Mouse (Mus musculus): ENCODE data around the gene Cks1b. TPM values are rescaled to one million over a fixed set of nuclear protein-coding genes. Genes with fewer than 3 reads are reported as not detected.

Cks1b gene
- 648 and 668 TPM in 2 replicates for polyA plus RNA-seq (2014; fragmentation: Nextera tagmentation; extraction: Ambion mirVana)

GRCm38 (mm10) chr3:89418170-89418860, at the start of gene Cks1b, which contains the start of gene Shc1:
Cks1b (minus strand) TSS chr3:89418383.
Shc1 (plus strand) TSS chr3:89418443.
- H3K4me1 ChIP-seq (ENCODE audit: control insufficient read depth, insufficient read depth, low read length): peaks cover 5% of the 10 kb centered on the region
- H3K27me3 ChIP-seq (ENCODE audit: control insufficient read depth, insufficient read depth, low read length): no peaks in the 10 kb centered on the region
- peak within 1 kb of the TSS; percentile 79 for H3K4me2 ChIP-seq (ENCODE audit: low read depth, low read length)
- under 1% methylated on average over 36 of the region's 39 CpGs for WGBS
- H3K27ac ChIP-seq (replicated peaks; ENCODE audit: low read depth, low read length): peak within 1 kb of the TSS; percentile 81
- ATAC-seq (replicated peaks; ENCODE audit: insufficient number of reproducible peaks, low FRiP score, low TSS enrichment, low read depth) (peak; percentile 94), DNase-seq (ENCODE audit: low spot score) (peak; percentile 98)
- H3K9ac ChIP-seq (replicated peaks; ENCODE audit: low read length): peak within 1 kb of the TSS; percentile 72
- peak within 1 kb of the TSS; percentile 62 for H3K4me3 ChIP-seq (ENCODE audit: low read depth, low read length)
- H3K9me3 ChIP-seq (replicated peaks; ENCODE audit: control insufficient read depth, low read length): no peaks in the 10 kb centered on the region
- peaks cover 17% of the 10 kb centered on the region for H3K36me3 ChIP-seq (replicated peaks; ENCODE audit: control insufficient read depth, insufficient read depth, low read depth, low read length)

GRCm38 (mm10) chr3:89458965-89459807, 41.0 kb upstream of the Cks1b start:
- no peaks in the 10 kb centered on the region for H3K4me1 ChIP-seq (ENCODE audit: control insufficient read depth, insufficient read depth, low read length)

DNA sequence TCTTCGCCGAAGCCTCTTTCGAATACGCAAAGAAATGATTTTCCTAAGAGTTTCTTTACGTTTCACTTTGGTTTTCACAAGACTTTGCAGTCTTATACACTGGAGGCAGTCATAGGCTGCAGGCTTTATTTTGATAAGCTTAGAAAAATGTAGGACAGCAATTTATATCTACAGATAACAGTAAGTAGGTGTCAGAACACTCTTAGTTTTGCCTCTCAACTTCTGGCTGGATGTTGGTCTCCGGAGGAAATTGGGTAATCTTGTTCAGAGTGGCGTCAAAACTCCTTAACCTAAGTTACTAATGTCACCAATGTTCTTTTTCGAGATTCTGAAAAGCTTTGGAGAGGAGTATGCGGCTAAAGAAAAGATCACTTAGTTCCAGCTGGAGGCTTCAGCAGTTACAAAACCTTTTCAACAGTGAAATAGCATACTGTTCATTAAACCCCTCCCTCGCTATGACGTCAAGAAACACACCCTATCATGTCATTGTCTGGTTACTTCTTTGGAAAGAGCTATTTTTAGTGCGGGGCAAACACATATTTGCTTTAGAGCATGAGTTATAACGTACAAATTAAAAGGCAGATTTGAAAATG, 40.3 kb upstream of the Cks1b start:
- no peaks in the 10 kb centered on the region for H3K27me3 ChIP-seq (ENCODE audit: control insufficient read depth, insufficient read depth, low read length)
- H3K4me3 ChIP-seq (ENCODE audit: low read depth, low read length): peak overlapping the region; percentile 57
- DNase-seq (ENCODE audit: low spot score) (no peak), ATAC-seq (replicated peaks; ENCODE audit: insufficient number of reproducible peaks, low FRiP score, low TSS enrichment, low read depth) (no peak)
- 48% methylated on average over 13 of the region's 13 CpGs for WGBS
- H3K4me2 ChIP-seq (ENCODE audit: low read depth, low read length): peak overlapping the region; percentile 67; the same call in 1 of the 2 replicates
- no peaks in the 10 kb centered on the region for H3K9me3 ChIP-seq (replicated peaks; ENCODE audit: control insufficient read depth, low read length)
- no peaks in the 10 kb centered on the region for H3K36me3 ChIP-seq (replicated peaks; ENCODE audit: control insufficient read depth, insufficient read depth, low read depth, low read length)
- H3K27ac ChIP-seq (replicated peaks; ENCODE audit: low read depth, low read length): no peak overlapping the region
- no peaks in the 10 kb centered on the region for H3K4me1 ChIP-seq (ENCODE audit: control insufficient read depth, insufficient read depth, low read length)
- H3K9ac ChIP-seq (replicated peaks; ENCODE audit: low read length): no peak overlapping the region

More at GRCm38 (mm10) chr3:89458965-89459807, 41.0 kb upstream of the Cks1b start:
- Histone ChIP-seq H3K36me3 (replicated peaks; ENCODE audit: control insufficient read depth, insufficient read depth, low read depth, low read length) (no peaks in the 10 kb centered on the region), H3K9ac (replicated peaks; ENCODE audit: low read length) (peak overlapping the region; percentile 70), H3K4me2 (ENCODE audit: low read depth, low read length) (peak overlapping the region; percentile 67), H3K4me3 (ENCODE audit: low read depth, low read length) (peak overlapping the region; percentile 57), H3K9me3 (replicated peaks; ENCODE audit: control insufficient read depth, low read length) (no peaks in the 10 kb centered on the region), H3K27ac (replicated peaks; ENCODE audit: low read depth, low read length) (0 out of 2 replicates have a peak overlapping the region, but pooled peaks have one; percentile 66), H3K27me3 (ENCODE audit: control insufficient read depth, insufficient read depth, low read length) (no peaks in the 10 kb centered on the region)
- ATAC-seq (replicated peaks; ENCODE audit: insufficient number of reproducible peaks, low FRiP score, low TSS enrichment, low read depth): peak; percentile 86
- WGBS: under 1% methylated on average over 34 of the region's 36 CpGs
- peak; percentile 94 for DNase-seq (ENCODE audit: low spot score)

DNA sequence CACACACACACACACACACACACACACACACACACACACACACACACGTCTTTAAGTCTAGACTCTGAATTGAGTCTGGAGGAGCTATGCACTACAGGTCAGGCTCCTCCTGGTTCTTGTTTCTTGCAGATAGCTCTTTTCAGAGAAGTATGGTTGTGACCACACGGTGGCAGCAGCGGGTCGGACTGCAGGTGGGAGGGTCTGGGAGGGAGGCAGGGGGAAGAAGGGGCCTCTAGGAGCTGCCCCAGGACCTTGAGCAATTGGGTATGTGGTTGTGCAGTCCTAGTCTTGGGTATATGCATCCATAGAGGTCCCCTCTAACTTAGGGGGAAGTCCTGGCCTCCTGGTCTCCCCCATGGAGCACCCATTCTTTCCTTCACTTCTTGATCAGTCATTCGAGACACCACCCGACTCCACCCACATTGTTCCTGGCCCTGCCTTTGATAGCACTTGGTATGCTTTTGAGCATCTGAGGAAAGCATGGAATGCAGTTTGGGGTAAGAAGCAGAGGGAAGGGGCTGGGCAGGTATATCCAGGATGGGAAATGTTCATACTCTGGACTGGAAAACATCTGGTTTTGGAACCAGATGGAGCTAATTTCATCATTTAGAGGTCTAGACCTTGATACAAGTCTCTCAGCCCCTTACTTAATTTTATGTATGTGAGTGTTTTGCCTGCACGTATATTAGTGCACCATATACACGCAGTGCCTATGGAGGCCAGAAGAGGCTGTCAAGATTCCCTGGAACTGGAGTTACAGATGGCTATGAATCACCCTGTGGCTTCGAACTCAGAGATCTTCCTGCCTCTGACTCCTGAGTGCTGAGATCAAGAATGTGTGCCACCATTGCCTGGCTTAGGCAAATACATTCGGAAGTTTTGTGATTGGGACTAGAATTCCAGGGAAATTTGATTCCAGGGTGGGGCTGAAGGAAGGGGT, 38.8 kb upstream of the Cks1b start:
- H3K4me2 ChIP-seq (ENCODE audit: low read depth, low read length): no peak overlapping the region
- no peaks in the 10 kb centered on the region for H3K27me3 ChIP-seq (ENCODE audit: control insufficient read depth, insufficient read depth, low read length)
- 35% methylated on average over 10 of the region's 10 CpGs for WGBS
- H3K36me3 ChIP-seq (replicated peaks; ENCODE audit: control insufficient read depth, insufficient read depth, low read depth, low read length): no peaks in the 10 kb centered on the region
- H3K9me3 ChIP-seq (replicated peaks; ENCODE audit: control insufficient read depth, low read length): no peaks in the 10 kb centered on the region
- no peak overlapping the region for H3K4me3 ChIP-seq (ENCODE audit: low read depth, low read length)
- DNase-seq (ENCODE audit: low spot score) (peak; percentile 86), ATAC-seq (replicated peaks; ENCODE audit: insufficient number of reproducible peaks, low FRiP score, low TSS enrichment, low read depth) (no peak)
- no peak overlapping the region for H3K27ac ChIP-seq (replicated peaks; ENCODE audit: low read depth, low read length)
- H3K9ac ChIP-seq (replicated peaks; ENCODE audit: low read length): no peak overlapping the region
- no peaks in the 10 kb centered on the region for H3K4me1 ChIP-seq (ENCODE audit: control insufficient read depth, insufficient read depth, low read length)

- Histone ChIP-seq H3K9me3 (replicated peaks; ENCODE audit: control insufficient read depth, low read length) (no peaks in the 10 kb centered on the region), H3K4me1 (ENCODE audit: control insufficient read depth, insufficient read depth, low read length) (no peaks in the 10 kb centered on the region), H3K4me3 (ENCODE audit: low read depth, low read length) (no peak overlapping the region), H3K9ac (replicated peaks; ENCODE audit: low read length) (no peak overlapping the region), H3K4me2 (ENCODE audit: low read depth, low read length) (no peak overlapping the region), H3K36me3 (replicated peaks; ENCODE audit: control insufficient read depth, insufficient read depth, low read depth, low read length) (no peaks in the 10 kb centered on the region), H3K27ac (replicated peaks; ENCODE audit: low read depth, low read length) (no peak overlapping the region), H3K27me3 (ENCODE audit: control insufficient read depth, insufficient read depth, low read length) (no peaks in the 10 kb centered on the region)
- ATAC-seq (replicated peaks; ENCODE audit: insufficient number of reproducible peaks, low FRiP score, low TSS enrichment, low read depth) (no peak), DNase-seq (ENCODE audit: low spot score) (no peak)
- 70% methylated on average over 1 of the region's 1 CpGs for WGBS
These were observed 37.7 kb upstream of the Cks1b start for GRCm38 (mm10) chr3:89455786-89456285.

GRCm38 (mm10) chr3:89454401-89455177, 36.4 kb upstream of the Cks1b start, which contains the start of gene Pmvk:
Pmvk (plus strand) TSS chr3:89454541.
- Histone ChIP-seq H3K4me1 (ENCODE audit: control insufficient read depth, insufficient read depth, low read length) (no peaks in the 10 kb centered on the region), H3K36me3 (replicated peaks; ENCODE audit: control insufficient read depth, insufficient read depth, low read depth, low read length) (no peaks in the 10 kb centered on the region), H3K9ac (replicated peaks; ENCODE audit: low read length) (no peak within 1 kb of the TSS), H3K9me3 (replicated peaks; ENCODE audit: control insufficient read depth, low read length) (no peaks in the 10 kb centered on the region), H3K27ac (replicated peaks; ENCODE audit: low read depth, low read length) (no peak within 1 kb of the TSS), H3K4me2 (ENCODE audit: low read depth, low read length) (no peak within 1 kb of the TSS), H3K27me3 (ENCODE audit: control insufficient read depth, insufficient read depth, low read length) (no peaks in the 10 kb centered on the region), H3K4me3 (ENCODE audit: low read depth, low read length) (no peak within 1 kb of the TSS)
- ATAC-seq (replicated peaks; ENCODE audit: insufficient number of reproducible peaks, low FRiP score, low TSS enrichment, low read depth) (no peak), DNase-seq (ENCODE audit: low spot score) (no peak)
- WGBS: 59% methylated on average over 10 of the region's 10 CpGs

Data from embryonic facial prominence, embryonic 11.5 days (tissue).